Mouse (Mus musculus) spleen, embryonic (tissue): ENCODE data around the gene Nptx2.

Experiments used
- CTCF ChIA-PET: fragments of 350-600 bp; sonication (Branson Sonifier 250); formaldehyde crosslinking; loops from one replicate; lab custom pipeline; 2022; lab: Charles Lee

The Nptx2 gene

DNA sequence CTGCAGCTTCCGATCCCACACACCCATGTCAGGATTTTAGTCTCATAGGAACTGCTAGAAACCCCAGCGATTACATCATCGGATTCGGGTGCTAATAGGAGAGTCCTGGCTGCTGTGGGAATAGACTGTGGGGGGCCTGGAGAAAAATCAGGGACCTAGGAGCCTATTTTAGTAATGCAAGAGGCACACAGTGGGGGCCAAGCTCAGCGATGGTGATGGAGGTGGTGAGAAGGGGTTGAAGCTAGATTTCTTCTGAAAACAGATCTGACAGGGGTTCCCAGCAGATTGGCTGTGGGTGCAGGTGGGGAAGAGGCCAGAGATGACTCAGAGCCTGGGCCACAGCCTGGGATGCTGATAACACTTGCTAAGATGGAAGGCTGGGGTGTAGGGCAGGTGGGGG lies 39.4 kb downstream of the Nptx2 start:
- CTCF ChIA-PET: no interaction called here

GRCm38 (mm10) chr5:144591248-144591880 lies 45.7 kb downstream of the Nptx2 start:
- CTCF ChIA-PET: no interaction called here

DNA sequence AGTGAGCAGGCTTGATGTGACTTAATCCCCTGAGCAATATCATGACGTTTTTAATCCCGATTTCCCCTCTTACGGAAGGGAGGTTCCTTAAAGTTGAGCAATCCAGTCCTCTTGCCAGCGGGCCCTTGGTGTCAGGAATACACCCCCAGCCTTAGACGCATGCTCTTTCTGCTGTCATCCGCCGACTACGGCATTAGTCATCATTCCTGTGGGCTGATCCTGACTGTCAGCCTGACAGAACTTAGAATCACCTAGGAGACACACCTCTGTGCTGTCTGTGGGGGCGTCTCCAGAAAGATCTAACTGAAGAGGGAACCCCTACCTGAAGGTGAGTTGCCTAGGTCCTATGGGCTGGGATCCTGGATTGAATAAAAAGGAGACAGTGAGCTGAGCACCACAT lies 49.1 kb downstream of the Nptx2 start:
- CTCF ChIA-PET: no interaction called here
